Mouse (Mus musculus): Measurements from ENCODE around the gene Gcn1l1.

DNA sequence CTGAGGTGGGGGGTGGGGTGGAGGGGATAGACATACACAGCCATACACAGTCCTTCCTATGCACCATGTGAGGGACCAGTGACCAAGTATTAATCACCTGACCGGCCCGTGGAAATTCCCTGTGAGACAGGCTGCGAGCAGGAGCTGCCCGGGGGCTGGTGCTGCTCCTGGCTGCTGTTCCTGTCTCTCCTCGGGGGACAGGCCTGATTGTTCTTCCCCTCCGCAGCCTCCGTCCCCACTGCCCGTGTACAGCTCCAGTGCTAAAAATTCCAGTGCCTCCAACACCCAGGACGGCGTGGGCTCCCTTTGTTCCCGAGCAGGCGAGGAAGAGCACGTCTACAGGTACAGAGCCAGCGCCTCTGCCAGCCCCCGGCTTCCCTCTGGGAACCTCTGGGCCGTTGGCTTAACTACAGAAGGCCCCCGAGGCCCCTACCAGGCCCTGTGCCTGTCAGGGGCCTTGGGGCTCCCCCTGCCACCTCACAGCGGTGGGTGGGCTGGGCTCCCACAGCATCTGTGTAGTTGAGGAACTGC is 20.3 kb upstream of the Gcn1l1 start:
- TF ChIP-seq POLR2A (IDR thresholded peaks at IDR 0.05; ENCODE audit: control insufficient read depth in 1 of 2, insufficient read depth in 1 of 2, low read depth in 1 of 2, low read length in 2 of 2, poor library complexity in 1 of 2) (no peak), CTCF (IDR thresholded peaks at IDR 0.05 in 2 of 3, conservative IDR thresholded peaks at IDR 0.05 in 1 of 3; ENCODE audit: control insufficient read depth in 1 of 3, insufficient read depth in 1 of 3, low read depth in 2 of 3, low read length in 3 of 3, poor library complexity in 1 of 3, severe bottlenecking in 1 of 3) (no peak), ZNF384 (IDR thresholded peaks at IDR 0.05; ENCODE audit: low read depth, low read length) (no peak), KAT2A (conservative IDR thresholded peaks at IDR 0.05; ENCODE audit: low read depth, low read length) (no peak), SMC3 (IDR thresholded peaks at IDR 0.05; ENCODE audit: low read depth, low read length) (no peak), GABPA (IDR thresholded peaks at IDR 0.05; ENCODE audit: low read depth, low read length) (no peak), CHD2 (IDR thresholded peaks at IDR 0.05; ENCODE audit: low read length) (no peak), SIN3A (IDR thresholded peaks at IDR 0.05; ENCODE audit: low read length) (no peak), EP300 (IDR thresholded peaks at IDR 0.05; ENCODE audit: low read depth in 1 of 2, low read length in 2 of 2) (no peak), E2F4 (IDR thresholded peaks at IDR 0.05; ENCODE audit: borderline replicate concordance, low read depth, low read length) (no peak)
